ENCODE assay signal across 18 mouse cellular contexts in genomic region chr15:79728311-79728710, GRCm38 (mm10). TPM values are rescaled to one million over a fixed set of nuclear protein-coding genes. Genes with fewer than 3 reads are reported as not detected.
DNase-seq lines count a peak whose midpoint lies in the region; ATAC-seq and TF ChIP-seq lines count a peak whose summit lies in the region.
"Had no signal": no experiment of that assay in that cellular context is flagged by ENCODE, and none has a peak within 500 bp of the region (broad histone marks: within the 10 kb centered on the region; RNA-seq: fewer than 3 reads in every experiment).

No protein-coding gene starts in this region.

- no peaks in the 10 kb centered on the region for H3K4me1 ChIP-seq in forebrain, postnatal 0 days (ENCODE audit: insufficient read depth)
- H3K4me1 ChIP-seq in forebrain, embryonic 13.5 days: no peaks in the 10 kb centered on the region
- peaks cover 26% of the 10 kb centered on the region for H3K4me1 ChIP-seq in liver, adult 2 months (ENCODE audit: control insufficient read depth, insufficient read depth, low read length)
- H3K4me1 ChIP-seq in hindbrain, embryonic 14.5 days (replicated peaks; ENCODE audit: control insufficient read depth, insufficient read depth, low read length): no peaks in the 10 kb centered on the region
- H3K4me1 ChIP-seq: limb, embryonic 10.5 days; liver, embryonic 15.5 days had no signal

- no peak overlapping the region for H3K4me3 ChIP-seq in forebrain, postnatal 0 days (ENCODE audit: low read depth, low read length)
- H3K4me3 ChIP-seq in forebrain, embryonic 13.5 days: no peak overlapping the region
- H3K4me3 ChIP-seq in liver, adult 2 months (ENCODE audit: insufficient read depth, low read depth, low read length): no peak overlapping the region
- H3K4me3 ChIP-seq in hindbrain, embryonic 14.5 days (replicated peaks; ENCODE audit: low read length): no peak overlapping the region
- H3K4me3 ChIP-seq: heart, embryonic 10.5 days; limb, embryonic 10.5 days; liver, embryonic 15.5 days had no signal

- no peak for TF ChIP-seq CTCF in forebrain, postnatal 0 days (IDR thresholded peaks at IDR 0.05; ENCODE audit: low read depth)
- TF ChIP-seq CTCF in liver, adult 2 months (IDR thresholded peaks at IDR 0.05; ENCODE audit: low read depth, low read length): no peak

- no peak overlapping the region for H3K4me2 ChIP-seq in forebrain, postnatal 0 days (ENCODE audit: low read depth)
- no peak overlapping the region for H3K4me2 ChIP-seq in forebrain, embryonic 13.5 days
- H3K4me2 ChIP-seq in hindbrain, embryonic 14.5 days (replicated peaks): no peak overlapping the region
- H3K4me2 ChIP-seq: liver, embryonic 15.5 days had no signal

- H3K27me3 ChIP-seq in forebrain, postnatal 0 days (ENCODE audit: insufficient read depth, low read length): no peaks in the 10 kb centered on the region
- H3K27me3 ChIP-seq in forebrain, embryonic 13.5 days: no peaks in the 10 kb centered on the region
- no peaks in the 10 kb centered on the region for H3K27me3 ChIP-seq in liver, adult 2 months (ENCODE audit: control insufficient read depth, insufficient read depth, low read length)
- no peaks in the 10 kb centered on the region for H3K27me3 ChIP-seq in hindbrain, embryonic 14.5 days (ENCODE audit: control insufficient read depth, insufficient read depth, low read length)
- H3K27me3 ChIP-seq: liver, embryonic 15.5 days had no signal

- ATAC-seq in forebrain, postnatal 0 days: no peak
- no peak for ATAC-seq in forebrain, embryonic 13.5 days
- ATAC-seq in hindbrain, embryonic 14.5 days (ENCODE audit: low FRiP score): no peak
- no peak for ATAC-seq in megakaryocyte, adult 5-6 weeks (ENCODE audit: poor library complexity, severe bottlenecking)
- ATAC-seq: forebrain, embryonic 16.5 days; intestine, postnatal 0 days had no signal

- no peak for DNase-seq in forebrain, postnatal 0 days
- DNase-seq in liver, adult 2 months (ENCODE audit: extremely low read depth, low read depth, low spot score): no peak
- no peak for DNase-seq in liver
- peak; percentile 56 to 65 for DNase-seq in cerebellum, postnatal 25 days
- no peak for DNase-seq in hindbrain, embryonic 14.5 days (ENCODE audit: low spot score)
- DNase-seq: gastrocnemius, postnatal 14 days; heart, postnatal 36 days; layer of hippocampus, adult 9-11 months; lung, postnatal 14 days; thymus, adult 18-20 months had no signal

- H3K79me2 ChIP-seq in liver, adult 2 months (ENCODE audit: control insufficient read depth, insufficient read depth, low read length): no peaks in the 10 kb centered on the region; the same call in 1 of the 2 replicates

- H3K9me3 ChIP-seq in forebrain, postnatal 0 days (ENCODE audit: low read length): no peaks in the 10 kb centered on the region
- no peaks in the 10 kb centered on the region for H3K9me3 ChIP-seq in forebrain, embryonic 13.5 days (replicated peaks)
- H3K9me3 ChIP-seq in hindbrain, embryonic 14.5 days (ENCODE audit: control insufficient read depth, low read length): no peaks in the 10 kb centered on the region
- H3K9me3 ChIP-seq: heart, embryonic 10.5 days; limb, embryonic 10.5 days; liver, embryonic 15.5 days had no signal

- TF ChIP-seq POLR2A in liver, adult 2 months (IDR thresholded peaks at IDR 0.05; ENCODE audit: extremely low read depth, insufficient read depth, low read length): no peak

- H3K9ac ChIP-seq in forebrain, postnatal 0 days: no peak overlapping the region
- no peak overlapping the region for H3K9ac ChIP-seq in forebrain, embryonic 13.5 days
- no peak overlapping the region for H3K9ac ChIP-seq in liver, adult 2 months (ENCODE audit: low read depth, low read length)
- H3K9ac ChIP-seq in hindbrain, embryonic 14.5 days: no peak overlapping the region
- H3K9ac ChIP-seq: liver, embryonic 15.5 days had no signal

- H3K27ac ChIP-seq in forebrain, postnatal 0 days (ENCODE audit: low read depth, low read length): 0 out of 2 replicates have a peak overlapping the region, but pooled peaks have one; percentile 2
- no peak overlapping the region for H3K27ac ChIP-seq in forebrain, embryonic 13.5 days
- H3K27ac ChIP-seq in liver, adult 2 months (replicated peaks; ENCODE audit: insufficient read depth, low read depth, low read length): peak overlapping the region; percentile 6; the same call in 1 of the 2 replicates
- H3K27ac ChIP-seq in hindbrain, embryonic 14.5 days: 0 out of 2 replicates have a peak overlapping the region, but pooled peaks have one; percentile 14
- H3K27ac ChIP-seq: heart, embryonic 10.5 days; kidney, postnatal 0 days; limb, embryonic 10.5 days; liver, embryonic 15.5 days had no signal

- H3K36me3 ChIP-seq in forebrain, postnatal 0 days (ENCODE audit: insufficient read depth): peaks cover 81% of the 10 kb centered on the region
- H3K36me3 ChIP-seq in forebrain, embryonic 13.5 days (ENCODE audit: poor library complexity, severe bottlenecking): peaks cover 92% of the 10 kb centered on the region
- peaks cover 40% of the 10 kb centered on the region for H3K36me3 ChIP-seq in liver, adult 2 months (ENCODE audit: control insufficient read depth, insufficient read depth, low read length)
- peaks cover 89% of the 10 kb centered on the region for H3K36me3 ChIP-seq in hindbrain, embryonic 14.5 days (replicated peaks; ENCODE audit: control insufficient read depth, insufficient read depth)

- 51% methylated on average over 5 of the region's 5 CpGs for WGBS in forebrain, postnatal 0 days
- 42% methylated on average over 5 of the region's 5 CpGs for WGBS in forebrain, embryonic 13.5 days
- WGBS in liver, adult 2 months: 90% methylated on average over 5 of the region's 5 CpGs
- WGBS in hindbrain, embryonic 14.5 days: 52% methylated on average over 5 of the region's 5 CpGs

RNA-seq across cellular contexts. Expression of gene Sun2, which starts 14.0 kb away (rescaled TPM):
- 43.0 and 56.4 TPM in 2 replicates for total RNA-seq in forebrain, postnatal 0 days (2014; rRNA removed)
- 2.3 and 3.7 TPM in 2 replicates for polyA plus RNA-seq in forebrain, postnatal 0 days (2015; fragmentation: Nextera tagmentation; extraction: Ambion mirVana)
- 8.1 and 8.4 TPM in 2 replicates for polyA plus RNA-seq in forebrain, embryonic 13.5 days (2015; fragmentation: Nextera tagmentation; extraction: Ambion mirVana)
- 33.9 and 45.8 TPM in 2 replicates for total RNA-seq in liver, adult 2 months (2014; rRNA removed)
- polyA plus RNA-seq in liver, adult 2 months (2012; rRNA removed): 29.7 and 33.4 TPM in 2 replicates
- 5.9 and 6.7 TPM in 2 replicates for polyA plus RNA-seq in hindbrain, embryonic 14.5 days (2014; fragmentation: Nextera tagmentation; extraction: Ambion mirVana)
- total RNA-seq in megakaryocyte, adult 5-6 weeks (2015): 53.6 and 54.4 TPM in 2 replicates
- 129 and 161 TPM in 2 replicates for total RNA-seq in megakaryocyte, adult 5-6 weeks (2017)

RNA-seq across cellular contexts. Expression of gene Gtpbp1, which starts 37.7 kb away (rescaled TPM):
- 74.2 and 78.1 TPM in 2 replicates for total RNA-seq in forebrain, postnatal 0 days (2014; rRNA removed)
- polyA plus RNA-seq in forebrain, postnatal 0 days (2015; fragmentation: Nextera tagmentation; extraction: Ambion mirVana): 43.4 and 47.6 TPM in 2 replicates
- 47.2 and 50.9 TPM in 2 replicates for polyA plus RNA-seq in forebrain, embryonic 13.5 days (2015; fragmentation: Nextera tagmentation; extraction: Ambion mirVana)
- total RNA-seq in liver, adult 2 months (2014; rRNA removed): 8.1 and 8.5 TPM in 2 replicates
- polyA plus RNA-seq in liver, adult 2 months (2012; rRNA removed): 12.8 and 13.2 TPM in 2 replicates
- polyA plus RNA-seq in hindbrain, embryonic 14.5 days (2014; fragmentation: Nextera tagmentation; extraction: Ambion mirVana): 43.1 and 43.4 TPM in 2 replicates
- 31.2 and 31.9 TPM in 2 replicates for total RNA-seq in megakaryocyte, adult 5-6 weeks (2015)
- 36.8 and 56.8 TPM in 2 replicates for total RNA-seq in megakaryocyte, adult 5-6 weeks (2017)

RNA-seq across cellular contexts. Expression of gene Josd1, which starts 40.6 kb away (rescaled TPM):
- total RNA-seq in forebrain, postnatal 0 days (2014; rRNA removed): 49.2 and 54.1 TPM in 2 replicates
- polyA plus RNA-seq in forebrain, postnatal 0 days (2015; fragmentation: Nextera tagmentation; extraction: Ambion mirVana): 18.6 and 20.2 TPM in 2 replicates
- polyA plus RNA-seq in forebrain, embryonic 13.5 days (2015; fragmentation: Nextera tagmentation; extraction: Ambion mirVana): 17.9 and 18.7 TPM in 2 replicates
- 19.0 and 25.6 TPM in 2 replicates for total RNA-seq in liver, adult 2 months (2014; rRNA removed)
- polyA plus RNA-seq in liver, adult 2 months (2012; rRNA removed): 21.9 and 22.6 TPM in 2 replicates
- polyA plus RNA-seq in hindbrain, embryonic 14.5 days (2014; fragmentation: Nextera tagmentation; extraction: Ambion mirVana): 16.1 and 18.6 TPM in 2 replicates
- 6.7 and 8.0 TPM in 2 replicates for total RNA-seq in megakaryocyte, adult 5-6 weeks (2015)
- 10.7 and 13.0 TPM in 2 replicates for total RNA-seq in megakaryocyte, adult 5-6 weeks (2017)

RNA-seq across cellular contexts. Expression of gene Dnal4, which starts 49.3 kb away (rescaled TPM):
- 58.3 and 59.2 TPM in 2 replicates for total RNA-seq in forebrain, postnatal 0 days (2014; rRNA removed)
- 81.5 and 94.5 TPM in 2 replicates for polyA plus RNA-seq in forebrain, postnatal 0 days (2015; fragmentation: Nextera tagmentation; extraction: Ambion mirVana)
- polyA plus RNA-seq in forebrain, embryonic 13.5 days (2015; fragmentation: Nextera tagmentation; extraction: Ambion mirVana): 90.6 and 94.0 TPM in 2 replicates
- 4.5 and 6.2 TPM in 2 replicates for total RNA-seq in liver, adult 2 months (2014; rRNA removed)
- polyA plus RNA-seq in liver, adult 2 months (2012; rRNA removed): 14.2 and 14.9 TPM in 2 replicates
- 64.6 and 67.8 TPM in 2 replicates for polyA plus RNA-seq in hindbrain, embryonic 14.5 days (2014; fragmentation: Nextera tagmentation; extraction: Ambion mirVana)
- total RNA-seq in megakaryocyte, adult 5-6 weeks (2015): 13.9 and 14.1 TPM in 2 replicates
- 9.6 and 12.3 TPM in 2 replicates for total RNA-seq in megakaryocyte, adult 5-6 weeks (2017)

RNA-seq across cellular contexts. Expression of gene Tomm22, which starts 57.6 kb away (rescaled TPM):
- 132 and 167 TPM in 2 replicates for total RNA-seq in forebrain, postnatal 0 days (2014; rRNA removed)
- polyA plus RNA-seq in forebrain, postnatal 0 days (2015; fragmentation: Nextera tagmentation; extraction: Ambion mirVana): 248 and 266 TPM in 2 replicates
- 288 TPM in 2 replicates for polyA plus RNA-seq in forebrain, embryonic 13.5 days (2015; fragmentation: Nextera tagmentation; extraction: Ambion mirVana)
- 46.0 and 52.8 TPM in 2 replicates for total RNA-seq in liver, adult 2 months (2014; rRNA removed)
- 22.2 and 23.9 TPM in 2 replicates for polyA plus RNA-seq in liver, adult 2 months (2012; rRNA removed)
- polyA plus RNA-seq in hindbrain, embryonic 14.5 days (2014; fragmentation: Nextera tagmentation; extraction: Ambion mirVana): 241 and 244 TPM in 2 replicates
- total RNA-seq in megakaryocyte, adult 5-6 weeks (2015): 161 and 184 TPM in 2 replicates
- total RNA-seq in megakaryocyte, adult 5-6 weeks (2017): 81.2 and 82.1 TPM in 2 replicates

Comparison
In these comparisons a context has a peak if more than half of its experiments do, and no peak if none do; other contexts are left out.
1. DNase-seq: peak in cerebellum, postnatal 25 days (2 of 2); none in forebrain, postnatal 0 days (single experiment), liver, adult 2 months (single experiment), liver (single experiment) and hindbrain, embryonic 14.5 days (single experiment).